Mouse (Mus musculus) intestine, embryonic 16.5 days (tissue): Measurements from ENCODE around the gene Abca4. TPM values are rescaled to one million over a fixed set of nuclear protein-coding genes. Genes with fewer than 3 reads are reported as not detected.

Experiments used
- ATAC-seq: fragments of 200-750 bp; cut with Nextera tagmentation; 2 replicates; pipeline ENCODE4 v1.8.0; 2017; ENCODE audit warnings: moderate TSS enrichment, moderate library complexity
- H3K27ac ChIP-seq: fragments of 300-500 bp; sonication (generic); 2 replicates; pipeline ENCODE4 v1.5.1; 2014; ENCODE audit warnings: mild to moderate bottlenecking, low read length
- H3K27me3 ChIP-seq: fragments of 300-500 bp; sonication (generic); replicated peaks from 2 replicates; pipeline ENCODE4 v1.6.1; 2014; ENCODE audit warnings: low read length, control low read depth, mixed read lengths; ENCODE audit not compliant: control insufficient read depth, insufficient read depth
- H3K36me3 ChIP-seq: fragments of 300-500 bp; sonication (generic); 2 replicates; pipeline ENCODE4 v1.6.1; 2014; ENCODE audit warnings: low read length, control low read depth; ENCODE audit not compliant: control insufficient read depth, insufficient read depth
- H3K4me1 ChIP-seq: fragments of 300-500 bp; sonication (generic); 2 replicates; pipeline ENCODE4 v1.6.1; 2014; ENCODE audit warnings: low read length, control low read depth, mixed read lengths; ENCODE audit not compliant: control insufficient read depth, insufficient read depth
- H3K4me2 ChIP-seq: fragments of 300-500 bp; sonication (generic); 2 replicates; pipeline ENCODE4 v1.6.1; 2014; ENCODE audit warnings: low read depth, low read length, control low read depth
- H3K4me3 ChIP-seq: fragments of 300-500 bp; sonication (generic); 2 replicates; pipeline ENCODE4 v1.5.1; 2014; ENCODE audit warnings: mild to moderate bottlenecking, low read length
- H3K9ac ChIP-seq: fragments of 300-500 bp; sonication (generic); 2 replicates; pipeline ENCODE4 v1.6.1; 2014; ENCODE audit warnings: low read depth, low read length
- H3K9me3 ChIP-seq: fragments of 300-500 bp; sonication (generic); 2 replicates; pipeline ENCODE4 v1.6.1; 2016; ENCODE audit warnings: low read length, control low read depth; ENCODE audit not compliant: control insufficient read depth
- WGBS: fragments of 180-500 bp; shearing (Covaris S2); extraction: QIAGEN DNeasy Blood & Tissue Kit; methylation state at CpG from one replicate; pipeline ENCODE4 v1.1.7; 2014; 5-methylcytosine and 5-hydroxymethylcytosine counted together
- polyA plus RNA-seq: library from polyadenylated mRNA; unstranded; fragments of >200 nt; fragmentation: Nextera tagmentation; extraction: Ambion mirVana; gene quantifications from 2 replicates; pipeline ENCODE4 v1.2.1, GENCODE M21; 2015

Gene Abca4
- polyA plus RNA-seq = 0.70 and 0.83 TPM in 2 replicates

DNA sequence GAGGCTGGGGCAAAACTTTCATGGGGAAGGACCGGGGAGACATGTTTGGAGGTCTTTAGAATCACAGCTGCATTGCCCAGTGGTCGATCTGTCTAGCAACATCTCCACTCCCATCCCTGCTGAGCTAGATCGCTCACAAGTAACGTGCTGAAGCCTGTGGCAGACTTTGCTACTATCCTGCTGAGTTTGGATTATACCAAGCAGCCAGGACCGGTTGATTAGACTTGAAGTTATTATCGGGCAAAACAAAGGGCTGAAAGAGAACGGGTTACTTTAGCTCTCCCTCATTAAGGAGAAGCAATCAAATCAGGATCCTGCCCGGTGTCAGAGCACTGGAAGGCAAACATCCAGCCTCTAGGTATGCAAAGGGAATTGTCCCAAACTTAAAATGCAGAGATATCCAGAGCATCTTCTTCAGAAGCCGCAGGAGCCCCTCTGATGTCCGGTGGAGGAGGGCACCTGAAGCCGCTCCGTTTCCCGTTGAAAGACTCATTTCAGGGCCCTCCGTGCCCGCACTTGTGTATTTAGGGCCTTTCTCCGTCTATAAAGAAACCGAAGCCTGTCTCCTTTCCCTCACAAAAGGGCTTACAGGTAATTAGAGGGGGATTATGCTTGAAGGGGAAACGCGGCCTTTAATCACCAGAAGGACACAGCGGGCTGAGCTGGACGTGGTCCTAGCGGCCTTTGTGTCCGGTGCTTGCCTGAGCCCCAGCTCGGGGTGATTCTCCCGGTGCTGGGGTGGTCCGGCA is at the start of gene Abca4:
Abca4 (plus strand) TSS at position 645 of the 749 bp plus-strand sequence.
- WGBS = 36% methylated on average over 26 of the region's 26 CpGs

DNA sequence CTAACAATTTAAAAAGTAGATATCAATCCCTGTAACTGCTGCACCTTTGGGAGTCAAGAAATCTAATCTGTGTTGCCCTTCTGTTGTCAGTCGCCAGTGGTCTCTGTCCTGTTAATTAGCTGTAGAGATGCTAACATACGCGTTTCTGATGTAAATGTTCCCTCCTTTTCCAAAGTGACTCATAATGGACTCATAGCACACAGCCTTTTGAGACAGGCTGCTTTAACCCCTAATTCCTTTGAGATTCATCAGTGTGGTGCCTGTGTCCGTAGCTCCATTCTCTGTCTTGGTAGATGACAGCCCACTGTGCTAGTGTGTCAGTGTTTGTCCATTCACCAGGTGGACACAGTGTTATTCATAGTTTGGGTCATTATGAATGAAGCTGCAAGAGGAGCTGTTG is 49.1 kb upstream of the Abca4 start:
- no peak overlapping the region for H3K4me2 ChIP-seq
- no peak overlapping the region for H3K27ac ChIP-seq
- ATAC-seq = no peak
- no peaks in the 10 kb centered on the region for H3K27me3 ChIP-seq
- no peak overlapping the region for H3K9ac ChIP-seq
- no peaks in the 10 kb centered on the region for H3K9me3 ChIP-seq
- H3K4me3 ChIP-seq = no peak overlapping the region
- 87% methylated on average over 4 of the region's 4 CpGs for WGBS
- no peaks in the 10 kb centered on the region for H3K36me3 ChIP-seq
- no peaks in the 10 kb centered on the region for H3K4me1 ChIP-seq

More for the DNA sequence above, at the start of gene Abca4:
- no peaks in the 10 kb centered on the region for H3K9me3 ChIP-seq
- H3K9ac ChIP-seq = no peak within 1 kb of the TSS
- H3K4me2 ChIP-seq = no peak within 1 kb of the TSS
- no peak within 1 kb of the TSS for H3K27ac ChIP-seq
- H3K4me3 ChIP-seq = no peak within 1 kb of the TSS
- peaks cover 18% of the 10 kb centered on the region for H3K4me1 ChIP-seq
- no peaks in the 10 kb centered on the region; the same call in 1 of the 2 replicates for H3K27me3 ChIP-seq
- no peaks in the 10 kb centered on the region for H3K36me3 ChIP-seq
- ATAC-seq = no peak

DNA sequence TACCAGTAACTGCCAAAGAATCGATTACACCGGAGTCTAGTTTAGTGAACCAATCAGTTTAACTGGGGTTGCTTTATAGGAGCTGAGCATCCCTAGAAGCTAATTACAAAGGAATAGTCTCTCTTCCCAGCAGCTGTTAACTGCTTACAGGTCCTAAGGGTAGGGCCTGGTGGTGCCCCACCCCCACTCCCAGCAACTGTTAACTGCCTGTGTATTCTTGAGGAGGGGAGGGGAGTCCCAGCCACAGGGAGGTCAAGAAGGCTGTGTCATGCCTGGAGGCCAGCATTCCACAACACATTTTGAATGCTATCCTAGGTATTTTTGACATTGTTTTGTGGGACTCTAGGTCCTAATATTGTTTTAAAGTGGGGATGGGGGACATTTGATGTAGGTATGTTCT is 44.3 kb upstream of the Abca4 start:
- H3K27ac ChIP-seq = no peak overlapping the region
- 77% methylated on average over 2 of the region's 2 CpGs for WGBS

DNA sequence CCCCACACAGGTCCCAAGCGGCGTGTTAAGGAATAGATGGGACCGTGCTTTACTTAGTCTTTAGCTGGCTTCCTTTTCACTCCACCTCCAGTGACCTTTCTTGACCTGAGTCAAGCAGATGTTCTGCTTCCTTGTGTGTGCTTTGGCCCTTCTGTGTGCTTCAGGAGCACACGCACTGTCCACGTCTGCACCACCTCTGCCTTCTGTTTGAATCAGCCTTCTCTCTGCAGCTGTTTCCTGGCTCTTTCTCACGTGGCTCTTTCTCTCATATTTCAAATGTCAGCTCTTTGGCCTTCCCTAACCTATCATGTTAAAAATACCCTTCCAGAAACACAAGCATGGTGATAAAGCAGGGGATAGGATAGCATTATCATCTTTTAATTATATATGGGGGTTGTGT is 42.7 kb upstream of the Abca4 start:
- Histone ChIP-seq H3K36me3 (no peaks in the 10 kb centered on the region), H3K4me1 (no peaks in the 10 kb centered on the region), H3K9me3 (no peaks in the 10 kb centered on the region), H3K4me2 (no peak overlapping the region), H3K4me3 (no peak overlapping the region), H3K9ac (no peak overlapping the region), H3K27ac (no peak overlapping the region), H3K27me3 (no peaks in the 10 kb centered on the region)
- ATAC-seq = no peak
- WGBS = 56% methylated on average over 6 of the region's 6 CpGs

More for the DNA sequence above, 44.3 kb upstream of the Abca4 start:
- no peaks in the 10 kb centered on the region for H3K36me3 ChIP-seq
- no peaks in the 10 kb centered on the region for H3K9me3 ChIP-seq
- H3K27me3 ChIP-seq = no peaks in the 10 kb centered on the region
- no peak overlapping the region for H3K4me2 ChIP-seq
- H3K4me3 ChIP-seq = no peak overlapping the region
- H3K9ac ChIP-seq = no peak overlapping the region
- ATAC-seq = no peak
- H3K4me1 ChIP-seq = no peaks in the 10 kb centered on the region

DNA sequence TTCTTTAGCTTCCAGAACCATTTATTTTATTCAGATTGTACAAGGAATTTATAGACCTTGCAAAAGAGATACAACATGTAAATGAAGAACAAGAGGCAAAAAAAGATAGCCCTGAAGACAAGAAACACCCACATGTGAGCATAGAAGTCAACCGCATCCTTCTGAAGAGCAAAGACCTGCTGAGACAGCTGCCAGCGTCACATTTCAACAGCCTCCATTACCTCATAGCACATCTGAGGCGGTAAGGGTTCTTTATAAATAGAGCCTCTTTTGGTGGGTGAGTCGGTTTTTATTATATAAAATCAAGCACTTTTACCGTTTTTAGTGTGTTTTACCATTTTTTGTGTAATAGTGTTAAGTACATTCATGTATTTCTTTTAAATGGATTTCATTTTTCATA is 34.4 kb upstream of the Abca4 start:
- no peak overlapping the region for H3K4me2 ChIP-seq
- H3K36me3 ChIP-seq = peaks cover 6% of the 10 kb centered on the region; the same call in 1 of the 2 replicates
- no peaks in the 10 kb centered on the region for H3K27me3 ChIP-seq
- WGBS = 91% methylated on average over 5 of the region's 5 CpGs
- 0 out of 2 replicates have a peak, but pooled peaks cover 4% of the 10 kb centered on the region for H3K4me1 ChIP-seq
- no peak overlapping the region for H3K4me3 ChIP-seq
- ATAC-seq = no peak
- no peak overlapping the region for H3K9ac ChIP-seq
- H3K27ac ChIP-seq = no peak overlapping the region
- H3K9me3 ChIP-seq = no peaks in the 10 kb centered on the region

DNA sequence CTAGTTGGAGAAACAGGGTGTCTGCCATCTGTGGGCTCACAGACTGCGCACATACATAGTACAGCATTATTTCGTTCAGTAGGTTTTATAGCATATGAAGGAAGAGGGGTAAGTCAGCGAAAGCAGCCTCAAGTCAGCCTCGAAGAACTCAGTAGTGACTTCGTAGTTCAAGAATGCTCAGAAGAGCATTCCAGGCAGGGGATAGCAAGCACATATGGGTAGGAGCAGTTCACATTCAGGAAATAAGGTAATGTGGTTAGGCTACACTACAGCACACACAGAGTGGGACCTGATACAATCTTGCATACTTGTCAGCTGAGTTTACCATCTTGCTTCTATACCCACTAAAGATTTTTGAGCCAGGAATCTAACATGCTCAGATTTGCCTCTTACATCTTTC is 34.0 kb upstream of the Abca4 start:
- Histone ChIP-seq H3K9ac (no peak overlapping the region), H3K27me3 (no peaks in the 10 kb centered on the region), H3K9me3 (no peaks in the 10 kb centered on the region), H3K4me1 (0 out of 2 replicates have a peak, but pooled peaks cover 4% of the 10 kb centered on the region), H3K36me3 (peaks cover 6% of the 10 kb centered on the region; the same call in 1 of the 2 replicates), H3K4me2 (no peak overlapping the region), H3K27ac (no peak overlapping the region), H3K4me3 (no peak overlapping the region)
- no peak for ATAC-seq
- WGBS = 74% methylated on average over 5 of the region's 5 CpGs

DNA sequence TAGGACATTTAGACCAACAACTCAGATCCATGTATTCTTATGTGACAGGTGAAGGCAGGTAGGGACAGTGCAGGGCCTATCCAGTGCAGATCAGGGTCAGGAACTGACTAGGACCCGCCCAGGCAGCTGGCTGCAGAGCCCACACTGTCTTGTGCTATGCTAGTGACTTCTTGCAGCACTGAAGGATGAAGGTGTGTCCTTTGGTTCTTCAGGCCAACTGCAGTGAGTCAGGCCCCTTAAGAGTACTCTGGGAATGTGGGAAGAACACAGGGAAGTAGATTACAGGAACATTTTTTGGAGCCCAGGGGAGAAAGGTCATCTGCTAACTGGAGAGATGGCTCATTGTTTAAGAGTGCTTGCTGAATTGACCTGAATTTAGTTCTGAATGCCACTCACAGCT is 31.8 kb upstream of the Abca4 start:
- Histone ChIP-seq H3K9me3 (no peaks in the 10 kb centered on the region), H3K27ac (no peak overlapping the region), H3K36me3 (peaks cover 6% of the 10 kb centered on the region; the same call in 1 of the 2 replicates), H3K27me3 (no peaks in the 10 kb centered on the region), H3K4me1 (0 out of 2 replicates have a peak, but pooled peaks cover 4% of the 10 kb centered on the region), H3K9ac (no peak overlapping the region), H3K4me2 (no peak overlapping the region), H3K4me3 (no peak overlapping the region)
- ATAC-seq = peak; percentile 81
- 65% methylated on average over 1 of the region's 1 CpGs for WGBS

DNA sequence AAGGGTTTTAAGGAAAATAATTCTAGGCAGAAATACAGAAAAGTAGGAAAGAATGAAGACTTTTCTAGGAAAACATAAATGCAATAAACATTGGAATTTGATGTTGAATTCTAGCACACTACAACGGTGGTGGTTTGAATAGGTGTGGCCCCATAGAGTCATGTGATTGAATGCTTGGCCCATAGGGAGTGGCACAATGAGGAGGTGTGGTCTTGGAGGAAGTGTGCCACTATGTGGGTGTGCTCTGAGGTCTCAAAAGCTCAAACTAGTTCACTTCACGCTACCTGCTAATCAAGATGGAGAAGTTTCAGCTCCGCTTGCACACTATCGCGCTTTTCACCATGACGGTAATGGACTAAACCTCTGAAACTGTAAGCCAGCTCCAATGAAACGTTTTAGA is 25.8 kb upstream of the Abca4 start:
- no peak overlapping the region for H3K4me3 ChIP-seq
- no peaks in the 10 kb centered on the region for H3K27me3 ChIP-seq
- H3K27ac ChIP-seq = no peak overlapping the region
- WGBS = 93% methylated on average over 7 of the region's 7 CpGs
- H3K9me3 ChIP-seq = no peaks in the 10 kb centered on the region
- ATAC-seq = no peak
- H3K9ac ChIP-seq = no peak overlapping the region
- no peaks in the 10 kb centered on the region for H3K4me1 ChIP-seq
- 0 out of 2 replicates have a peak, but pooled peaks cover 3% of the 10 kb centered on the region for H3K36me3 ChIP-seq
- H3K4me2 ChIP-seq = no peak overlapping the region

DNA sequence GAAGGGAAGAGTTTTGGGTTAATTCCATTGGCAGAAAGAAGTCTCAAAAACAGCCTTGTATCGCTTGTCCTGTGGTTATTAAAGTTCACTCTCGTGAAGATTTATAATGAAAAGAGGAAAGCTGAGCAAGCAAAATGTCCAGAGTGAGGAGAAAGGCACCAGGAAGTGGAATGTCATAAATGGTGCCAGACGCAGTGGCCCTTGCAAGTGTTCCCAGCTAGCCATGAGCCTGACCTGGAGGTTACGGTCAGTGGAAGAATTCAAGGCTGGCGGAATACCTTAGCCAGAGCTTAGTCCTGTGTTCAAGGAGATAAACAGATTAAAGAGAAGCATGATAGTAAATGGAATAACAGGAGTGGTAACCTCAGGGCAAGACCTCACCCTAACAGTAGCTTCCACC is 25.1 kb upstream of the Abca4 start:
- H3K4me1 ChIP-seq = no peaks in the 10 kb centered on the region
- no peaks in the 10 kb centered on the region for H3K27me3 ChIP-seq
- ATAC-seq = no peak
- H3K36me3 ChIP-seq = 0 out of 2 replicates have a peak, but pooled peaks cover 3% of the 10 kb centered on the region
- H3K4me2 ChIP-seq = no peak overlapping the region
- no peak overlapping the region for H3K27ac ChIP-seq
- no peaks in the 10 kb centered on the region for H3K9me3 ChIP-seq
- WGBS = 90% methylated on average over 5 of the region's 5 CpGs
- H3K9ac ChIP-seq = no peak overlapping the region
- H3K4me3 ChIP-seq = no peak overlapping the region
